Mouse (Mus musculus) brain, embryonic 14.5 days (tissue): ENCODE results near the gene Ccdc73.
"Not testable (repeated sequence)": the region's sequence is repeated elsewhere in the genome, so short reads cannot be mapped to it uniquely, and the experiment has no call there.

Experiments used
- CTCF ChIP-seq: fragments of 200-500 bp; IDR thresholded peaks from 2 replicates; pipeline ENCODE4 v1.5.1; 2012; ENCODE audit warnings: inconsistent platforms, mild to moderate bottlenecking, moderate library complexity, borderline replicate concordance; ENCODE audit not compliant: insufficient read depth, insufficient read length; ENCODE audit errors: extremely low read depth
- POLR2A ChIP-seq: fragments of 200-500 bp; IDR thresholded peaks from 2 replicates; pipeline ENCODE4 v1.6.1; 2012; ENCODE audit warnings: mild to moderate bottlenecking, inconsistent platforms, borderline replicate concordance; ENCODE audit not compliant: poor library complexity, insufficient read depth, insufficient read length, severe bottlenecking; ENCODE audit errors: extremely low read depth

DNA sequence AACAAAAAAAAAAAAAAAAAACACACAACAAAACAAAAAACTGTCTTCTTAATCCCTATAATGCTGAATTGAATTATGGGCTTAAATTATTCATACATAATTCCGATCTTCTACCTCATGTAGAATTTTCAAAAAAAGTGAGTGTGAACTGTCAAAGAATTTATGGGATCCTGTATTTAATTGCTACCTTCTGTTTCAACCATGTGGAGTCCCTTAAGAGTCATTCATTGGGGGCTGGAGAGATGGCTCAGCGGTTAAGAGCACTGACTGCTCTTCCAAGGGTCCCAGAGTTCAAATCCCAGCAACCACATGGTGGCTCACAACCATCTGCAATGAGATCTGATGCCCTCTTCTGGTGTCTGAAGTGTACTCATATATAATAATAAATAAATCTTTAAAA lies 19.7 kb downstream of the Ccdc73 start:
- TF ChIP-seq POLR2A, CTCF: not testable (repeated sequence)
